Mouse (Mus musculus) hindbrain, postnatal 0 days (tissue): ENCODE data around the gene Slc12a8. TPM values are rescaled to one million over a fixed set of nuclear protein-coding genes. Genes with fewer than 3 reads are reported as not detected.
A peak's percentile ranks its signal among the peaks of the same experiment; 100 is the strongest.
"Not testable (repeated sequence)": the region's sequence is repeated elsewhere in the genome, so short reads cannot be mapped to it uniquely, and the experiment has no call there.

Experiments used
- ATAC-seq: fragments of 200-750 bp; cut with Nextera tagmentation; 2 replicates; pipeline ENCODE4 v1.8.0; 2017; ENCODE audit warnings: mild to moderate bottlenecking, moderate TSS enrichment, moderate library complexity
- DNase-seq: peaks from one replicate; pipeline ENCODE4 v3.0.0-alpha.2; 2015; ENCODE audit warnings: low spot score
- H3K27ac ChIP-seq: fragments of 300-500 bp; sonication (generic); 2 replicates; pipeline ENCODE4 v1.5.1; 2014; ENCODE audit warnings: mild to moderate bottlenecking
- H3K27me3 ChIP-seq: fragments of 300-500 bp; sonication (generic); 2 replicates; pipeline ENCODE4 v1.6.1; 2014; ENCODE audit warnings: low read length, mixed read lengths; ENCODE audit not compliant: insufficient read depth
- H3K36me3 ChIP-seq: fragments of 300-500 bp; sonication (generic); 2 replicates; pipeline ENCODE4 v1.6.1; 2014; ENCODE audit warnings: low read length, mixed read lengths; ENCODE audit not compliant: insufficient read depth
- H3K4me1 ChIP-seq: fragments of 300-500 bp; sonication (generic); 2 replicates; pipeline ENCODE4 v1.6.1; 2014; ENCODE audit warnings: antibody characterized with exemption, low read length, mixed read lengths; ENCODE audit not compliant: insufficient read depth
- H3K4me2 ChIP-seq: fragments of 300-500 bp; sonication (generic); 2 replicates; pipeline ENCODE4 v1.6.1; 2014; ENCODE audit warnings: low read depth, mild to moderate bottlenecking, low read length, moderate library complexity, mixed read lengths
- H3K4me3 ChIP-seq: fragments of 300-500 bp; sonication (generic); 2 replicates; pipeline ENCODE4 v1.5.1; 2014; ENCODE audit warnings: low read length
- H3K9ac ChIP-seq: fragments of 300-500 bp; sonication (generic); replicated peaks from 2 replicates; pipeline ENCODE4 v1.6.1; 2014; ENCODE audit warnings: mild to moderate bottlenecking, low read length, moderate library complexity, mixed read lengths
- H3K9me3 ChIP-seq: fragments of 300-500 bp; sonication (generic); 2 replicates; pipeline ENCODE4 v1.6.1; 2016; ENCODE audit warnings: low read length, mixed read lengths
- CTCF ChIP-seq: IDR thresholded peaks from 2 replicates; pipeline ENCODE4 v1.5.1; 2016; ENCODE audit warnings: antibody characterized with exemption, control low read depth, low read depth
- WGBS: fragments of 180-500 bp; shearing (Covaris S2); extraction: QIAGEN DNeasy Blood & Tissue Kit; methylation state at CpG from one replicate; pipeline ENCODE4 v1.1.7; 2014; 5-methylcytosine and 5-hydroxymethylcytosine counted together
- polyA plus RNA-seq: library from polyadenylated mRNA; unstranded; fragments of >200 nt; fragmentation: Nextera tagmentation; extraction: Ambion mirVana; gene quantifications from 2 replicates; pipeline ENCODE4 v1.2.1, GENCODE M21; 2015
- total RNA-seq: library from RNA; depleted of rRNA; stranded (reverse); fragments of >200 nt; gene quantifications from 2 replicates; pipeline ENCODE4 v1.2.3, GENCODE M21; 2014

Gene Slc12a8
- total and polyA plus RNA-seq, 2 experiments from 2014 or later = 1.2 to 1.6 TPM

DNA sequence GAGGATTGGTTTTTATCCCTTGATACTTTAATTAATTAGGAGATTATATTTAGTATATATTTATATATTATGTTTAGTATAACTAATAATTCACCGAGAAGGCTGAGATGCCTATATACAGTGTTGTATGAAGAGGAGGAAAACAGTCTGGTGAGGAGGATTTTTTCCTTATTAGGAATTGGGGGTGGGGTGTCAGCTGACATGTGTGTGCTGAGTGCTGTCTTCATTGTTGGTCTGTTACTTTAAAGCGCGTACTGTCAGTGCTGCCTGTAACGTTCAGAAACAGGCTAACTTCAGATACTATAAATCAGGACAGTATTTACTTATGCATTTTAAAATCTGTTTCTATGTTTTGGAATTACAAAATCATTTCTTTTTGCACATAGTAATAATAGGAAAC lies 29.4 kb upstream of the Slc12a8 start:
- DNase-seq = no peak
- no peak overlapping the region for H3K4me3 ChIP-seq

GRCm38 (mm10) chr16:33494374-33494773 lies 22.8 kb upstream of the Slc12a8 start:
- peaks cover 11% of the 10 kb centered on the region for H3K36me3 ChIP-seq
- no peak for ATAC-seq
- no peaks in the 10 kb centered on the region for H3K9me3 ChIP-seq
- DNase-seq = no peak
- WGBS = 90% methylated on average over 4 of the region's 4 CpGs
- H3K27ac ChIP-seq = no peak overlapping the region
- no peaks in the 10 kb centered on the region for H3K4me1 ChIP-seq
- no peak overlapping the region for H3K4me3 ChIP-seq
- no peaks in the 10 kb centered on the region for H3K27me3 ChIP-seq
- no peak for TF ChIP-seq CTCF
- no peak overlapping the region for H3K9ac ChIP-seq
- no peak overlapping the region for H3K4me2 ChIP-seq

More for the DNA sequence above, 29.4 kb upstream of the Slc12a8 start:
- no peaks in the 10 kb centered on the region for H3K27me3 ChIP-seq
- ATAC-seq = no peak
- no peaks in the 10 kb centered on the region for H3K36me3 ChIP-seq
- H3K4me2 ChIP-seq = no peak overlapping the region
- H3K4me1 ChIP-seq = no peaks in the 10 kb centered on the region
- no peak overlapping the region for H3K9ac ChIP-seq
- no peaks in the 10 kb centered on the region for H3K9me3 ChIP-seq
- 68% methylated on average over 4 of the region's 4 CpGs for WGBS
- no peak overlapping the region for H3K27ac ChIP-seq
- no peak for TF ChIP-seq CTCF

DNA sequence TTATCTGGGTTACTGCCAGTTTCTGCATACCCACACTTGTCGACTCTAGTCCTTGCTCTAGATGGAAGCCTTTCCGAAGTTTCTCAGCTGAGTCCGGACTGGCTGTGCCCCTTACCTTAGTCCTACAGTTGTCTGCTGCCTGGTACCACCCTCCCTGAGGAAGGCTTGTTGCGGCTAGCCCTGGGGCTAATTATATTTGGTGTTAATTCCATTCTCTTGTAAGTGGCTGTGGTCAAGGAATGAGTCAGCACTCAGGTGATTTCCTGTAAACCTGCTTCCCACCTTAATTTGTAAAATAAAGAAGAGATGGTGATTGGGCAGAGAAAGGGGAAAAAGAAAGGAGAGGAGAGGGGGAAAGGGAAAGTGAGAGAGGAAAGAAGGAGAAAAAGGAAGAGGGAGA lies 9.0 kb upstream of the Slc12a8 start:
- no peaks in the 10 kb centered on the region for H3K36me3 ChIP-seq
- H3K9ac ChIP-seq = no peak overlapping the region
- no peak overlapping the region for H3K4me2 ChIP-seq
- H3K4me1 ChIP-seq = no peaks in the 10 kb centered on the region
- no peak overlapping the region for H3K4me3 ChIP-seq
- no peak overlapping the region for H3K27ac ChIP-seq
- no peak for ATAC-seq
- no peak for TF ChIP-seq CTCF
- H3K9me3 ChIP-seq = no peaks in the 10 kb centered on the region
- H3K27me3 ChIP-seq = no peaks in the 10 kb centered on the region
- WGBS = 92% methylated on average over 4 of the region's 4 CpGs
- DNase-seq = no peak

GRCm38 (mm10) chr16:33509231-33509630 lies 7.9 kb upstream of the Slc12a8 start:
- not testable (repeated sequence) for H3K4me1 ChIP-seq, H3K27me3 ChIP-seq, H3K4me3 ChIP-seq, H3K9me3 ChIP-seq, DNase-seq, H3K4me2 ChIP-seq, ATAC-seq, H3K36me3 ChIP-seq, H3K27ac ChIP-seq, H3K9ac ChIP-seq
- 91% methylated on average over 2 of the region's 2 CpGs for WGBS

DNA sequence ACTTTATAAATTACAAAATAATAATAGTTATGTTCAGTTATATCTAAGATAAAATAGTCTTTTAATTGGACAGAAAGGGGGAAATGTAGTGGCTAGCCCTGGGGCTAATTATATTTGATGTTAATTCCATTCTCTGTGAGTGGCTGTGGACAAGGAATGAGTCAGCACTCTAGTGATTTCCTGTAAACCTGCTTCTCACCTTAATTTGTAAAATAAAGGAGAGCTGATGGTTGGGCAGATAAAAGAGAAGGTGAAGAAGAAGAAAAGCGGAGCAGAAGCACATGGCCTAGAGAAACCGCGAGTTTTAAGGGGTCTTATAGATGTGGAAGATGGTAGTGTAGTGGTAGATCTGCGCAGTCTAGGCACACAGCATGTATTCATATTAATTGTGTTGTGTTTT lies 6.3 kb upstream of the Slc12a8 start:
- H3K36me3 ChIP-seq, ATAC-seq, H3K27ac ChIP-seq, H3K9me3 ChIP-seq, DNase-seq, H3K9ac ChIP-seq, H3K4me1 ChIP-seq, H3K27me3 ChIP-seq, H3K4me3 ChIP-seq, H3K4me2 ChIP-seq: not testable (repeated sequence)
- 89% methylated on average over 4 of the region's 4 CpGs for WGBS

- WGBS = 83% methylated on average over 6 of the region's 6 CpGs
- DNase-seq (no peak), ATAC-seq (no peak)
- TF ChIP-seq CTCF = no peak
- H3K4me1 ChIP-seq = peaks cover 10% of the 10 kb centered on the region; the same call in 1 of the 2 replicates
- no peak overlapping the region for H3K27ac ChIP-seq
- no peaks in the 10 kb centered on the region for H3K9me3 ChIP-seq
- no peaks in the 10 kb centered on the region for H3K36me3 ChIP-seq
- no peaks in the 10 kb centered on the region for H3K27me3 ChIP-seq
- no peak overlapping the region for H3K4me3 ChIP-seq
- H3K4me2 ChIP-seq = no peak overlapping the region
- H3K9ac ChIP-seq = no peak overlapping the region
Observed at GRCm38 (mm10) chr16:33512555-33512954, 4.6 kb upstream of the Slc12a8 start.

- Histone ChIP-seq H3K36me3 (no peaks in the 10 kb centered on the region), H3K27me3 (no peaks in the 10 kb centered on the region), H3K9me3 (no peaks in the 10 kb centered on the region), H3K27ac (no peak overlapping the region), H3K9ac (peak overlapping the region; percentile 43; the same call in 1 of the 2 replicates), H3K4me2 (peak overlapping the region; percentile 71), H3K4me3 (peak overlapping the region; percentile 32), H3K4me1 (peaks cover 10% of the 10 kb centered on the region; the same call in 1 of the 2 replicates)
- no peak; the same call in 1 of the 2 replicates for ATAC-seq
- peak; percentile 8 for DNase-seq
- no peak for TF ChIP-seq CTCF
- WGBS = 19% methylated on average over 4 of the region's 4 CpGs
Observed at GRCm38 (mm10) chr16:33517627-33518026, 499 bp downstream of the Slc12a8 start.
